Mouse (Mus musculus) central nervous system, embryonic 18 days (tissue): ENCODE results near the gene Dcpp1. TPM values are rescaled to one million over a fixed set of nuclear protein-coding genes. Genes with fewer than 3 reads are reported as not detected.

Experiments used
- polyA plus RNA-seq: library from polyadenylated mRNA; depleted of rRNA; stranded (reverse); fragments of >200 nt; gene quantifications from 2 replicates; pipeline ENCODE4 v1.2.3, GENCODE M21; 2012; rRNA removed

Gene Dcpp1
- not detected in 2 replicates for polyA plus RNA-seq

DNA sequence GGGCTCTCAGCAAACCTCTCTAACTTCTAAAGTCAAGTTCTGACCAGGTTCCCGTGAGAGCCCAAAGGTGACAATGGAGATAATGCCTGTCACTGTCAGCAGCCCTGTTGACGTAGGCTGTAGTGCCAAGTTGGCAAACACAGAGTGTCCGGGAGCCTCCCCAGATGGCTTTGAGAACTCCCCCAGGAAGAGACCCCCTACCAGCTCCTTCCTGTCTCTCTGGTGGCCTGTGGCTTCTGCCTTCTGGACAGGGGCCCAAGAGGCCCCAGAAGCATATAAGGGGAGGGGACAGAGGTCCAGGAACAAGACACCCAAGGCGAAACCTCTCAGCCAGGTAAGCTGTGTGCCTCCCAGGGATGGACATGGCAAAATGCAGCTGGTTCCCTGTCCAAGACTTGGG, at the start of gene Dcpp1, which contains the start of gene Dcpp2:
Dcpp1 (plus strand) TSS at position 301 of the 400 bp plus-strand sequence.
Dcpp2 (plus strand) TSS at position 305 of the 400 bp plus-strand sequence.

DNA sequence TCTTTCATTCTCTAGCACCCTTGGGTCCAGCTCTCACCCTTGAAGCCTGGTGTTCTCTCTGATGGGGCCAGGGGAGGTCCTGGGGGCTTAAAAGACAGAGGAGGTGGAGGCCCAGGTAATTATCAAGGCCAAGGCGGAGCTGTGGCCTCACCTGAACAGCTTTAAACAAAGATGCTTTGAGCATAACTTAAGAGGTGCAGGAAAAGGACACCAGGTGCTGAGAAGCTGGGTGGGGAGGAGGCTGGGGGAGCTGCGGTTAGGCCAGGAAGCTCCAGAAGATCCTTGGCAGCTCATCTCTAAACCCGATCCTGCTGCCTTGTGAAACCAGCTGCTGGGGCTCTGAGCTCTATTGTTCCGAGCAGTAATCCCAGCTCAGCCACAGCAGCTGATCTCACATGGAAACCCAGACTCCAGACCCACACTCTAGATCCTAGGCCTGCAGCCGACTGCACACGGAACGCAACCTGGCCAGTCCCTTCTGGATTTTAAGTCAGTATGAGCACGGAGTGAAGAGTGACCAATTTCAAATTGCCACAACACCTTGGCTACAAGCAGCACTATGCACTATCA, 44.6 kb upstream of the Dcpp1 start, which contains the start of gene Prss33:
Prss33 (minus strand) TSS at position 51 of the 570 bp plus-strand sequence.

DNA sequence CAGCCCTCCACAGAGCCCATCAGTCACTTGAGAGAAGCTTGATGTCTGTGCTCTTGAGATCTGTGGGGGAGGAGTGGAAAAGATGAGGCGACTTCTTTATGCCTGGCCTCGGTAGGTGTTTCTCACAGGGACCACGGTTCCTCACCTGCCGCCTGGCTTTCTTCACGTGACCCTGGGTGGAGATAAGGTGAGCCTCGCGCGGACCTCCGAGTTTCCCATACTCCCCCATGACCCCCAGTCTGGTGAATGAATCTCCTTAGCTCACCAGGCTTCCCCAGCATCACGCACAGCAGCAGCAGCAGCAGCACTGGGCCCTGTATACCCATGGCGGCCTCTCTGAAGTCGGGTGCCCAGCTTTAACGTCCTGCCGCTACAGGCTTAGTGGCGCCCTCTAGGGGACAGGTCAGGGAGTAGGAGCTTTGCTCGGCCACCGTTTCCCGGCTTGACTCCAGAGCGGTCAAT, 36.8 kb upstream of the Dcpp1 start, which contains the start of the genes Prss32 and Prss41:
Prss32 (plus strand) TSS at position 44 of the 462 bp plus-strand sequence.
Prss41 (minus strand) TSS at position 361 of the 462 bp plus-strand sequence.

DNA sequence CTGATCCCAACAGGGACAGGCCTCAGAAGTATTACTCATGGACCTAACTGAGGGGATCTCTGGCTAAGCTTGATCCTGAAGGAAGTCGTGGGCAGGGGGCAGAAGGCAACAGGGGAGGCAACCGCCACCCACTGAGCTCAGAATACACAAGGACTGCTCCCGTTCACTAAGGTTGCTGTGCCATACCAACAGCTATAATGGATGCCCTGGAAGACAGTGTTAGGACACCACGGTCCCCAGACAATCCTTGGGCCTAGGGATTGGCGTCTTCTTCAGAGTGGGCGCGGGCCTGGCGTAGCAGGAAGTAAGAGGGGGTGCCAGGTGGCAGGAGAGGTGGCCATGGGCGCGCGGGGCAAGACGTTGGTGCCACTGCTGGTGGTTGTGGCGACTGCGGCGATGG, 12.9 kb upstream of the Dcpp1 start, which contains the start of gene Prss21:
Prss21 (plus strand) TSS at position 301 of the 400 bp plus-strand sequence.

DNA sequence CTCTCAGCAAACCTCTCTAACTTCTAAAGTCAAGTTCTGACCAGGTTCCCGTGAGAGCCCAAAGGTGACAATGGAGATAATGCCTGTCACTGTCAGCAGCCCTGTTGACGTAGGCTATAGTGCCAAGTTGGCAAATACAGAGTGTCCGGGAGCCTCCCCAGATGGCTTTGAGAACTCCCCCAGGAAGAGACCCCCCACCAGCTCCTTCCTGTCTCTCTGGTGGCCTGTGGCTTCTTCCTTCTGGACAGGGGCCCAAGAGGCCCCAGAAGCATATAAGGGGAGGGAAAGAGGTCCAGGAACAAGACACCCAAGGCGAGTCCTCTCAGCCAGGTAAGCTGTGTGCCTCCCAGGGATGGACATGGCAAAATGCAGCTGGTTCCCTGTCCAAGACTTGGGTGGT, 36.5 kb downstream of the Dcpp1 start, which contains the start of gene Dcpp3:
Dcpp3 (plus strand) TSS at position 301 of the 400 bp plus-strand sequence.

Other genes starting within 250 kb of the Dcpp1 start
- gene Mmp25, start 235.6 kb upstream of the Dcpp1 start, polyA plus RNA-seq: 0.87 and 1.0 TPM in 2 replicates
- gene Bicdl2, start 220.4 kb upstream of the Dcpp1 start, polyA plus RNA-seq: 0.13 and 0.22 TPM in 2 replicates
- gene Hcfc1r1, start 207.3 kb upstream of the Dcpp1 start, polyA plus RNA-seq: 86.9 and 88.9 TPM in 2 replicates
- 28.9 and 33.0 TPM in 2 replicates for gene Thoc6, start 207.0 kb upstream of the Dcpp1 start, polyA plus RNA-seq
- gene Tnfrsf12a, start 203.4 kb upstream of the Dcpp1 start, polyA plus RNA-seq: 2.5 and 3.4 TPM in 2 replicates
- 0.54 and 0.72 TPM in 2 replicates for gene Cldn6, start 201.6 kb upstream of the Dcpp1 start, polyA plus RNA-seq
- gene Cldn9, start 196.8 kb upstream of the Dcpp1 start, polyA plus RNA-seq: 0.40 and 0.47 TPM in 2 replicates
- 0.17 and 0.32 TPM in 2 replicates for gene 1520401A03Rik, start 158.1 kb upstream of the Dcpp1 start, polyA plus RNA-seq
- gene Pkmyt1, start 154.5 kb upstream of the Dcpp1 start, polyA plus RNA-seq: 19.8 and 20.8 TPM in 2 replicates
- gene Paqr4, start 140.0 kb upstream of the Dcpp1 start, polyA plus RNA-seq: 33.9 and 34.7 TPM in 2 replicates
- 1.3 and 1.6 TPM in 2 replicates for gene Kremen2, start 135.0 kb upstream of the Dcpp1 start, polyA plus RNA-seq
- gene Flywch1, start 109.3 kb upstream of the Dcpp1 start, polyA plus RNA-seq: 80.5 and 83.9 TPM in 2 replicates
- gene Flywch2, start 94.8 kb upstream of the Dcpp1 start, polyA plus RNA-seq: 46.4 and 59.7 TPM in 2 replicates
- 446 and 518 TPM in 2 replicates for gene Srrm2, start 90.3 kb upstream of the Dcpp1 start, polyA plus RNA-seq
- gene Elob, start 51.7 kb upstream of the Dcpp1 start, polyA plus RNA-seq: 883 and 917 TPM in 2 replicates
- gene Prss33, start 44.8 kb upstream of the Dcpp1 start, polyA plus RNA-seq: 0.26 and 0.27 TPM in 2 replicates
- gene Prss32, start 37.0 kb upstream of the Dcpp1 start, polyA plus RNA-seq: 1.6 and 1.8 TPM in 2 replicates
- gene Prss41, start 36.7 kb upstream of the Dcpp1 start, polyA plus RNA-seq: 1.6 and 1.7 TPM in 2 replicates
- not detected in 2 replicates for gene Prss21, start 12.8 kb upstream of the Dcpp1 start, polyA plus RNA-seq
- gene Dcpp2, start within 50 bp of the Dcpp1 start, polyA plus RNA-seq: not detected in 2 replicates
- not detected in 2 replicates for gene Dcpp3, start 36.6 kb downstream of the Dcpp1 start, polyA plus RNA-seq
- not detected in 2 replicates for gene Sbp, start 60.8 kb downstream of the Dcpp1 start, polyA plus RNA-seq
- not detected in 2 replicates for gene Sbpl, start 74.4 kb downstream of the Dcpp1 start, polyA plus RNA-seq
- 0.45 and 0.56 TPM in 2 replicates for gene Prss30, start 99.7 kb downstream of the Dcpp1 start, polyA plus RNA-seq
- gene Prss22, start 117.2 kb downstream of the Dcpp1 start, polyA plus RNA-seq: 3.5 TPM in 1 of 2 replicates, not detected in the other
- 11.0 TPM in 1 of 2 replicates, not detected in the other for gene Prss27, start 157.3 kb downstream of the Dcpp1 start, polyA plus RNA-seq
- 76.6 and 78.1 TPM in 2 replicates for gene Kctd5, start 192.6 kb downstream of the Dcpp1 start, polyA plus RNA-seq